17 mouse cellular contexts compared by ENCODE assay signal in genomic region chr4:48155864-48156263, GRCm38 (mm10). TPM values are rescaled to one million over a fixed set of nuclear protein-coding genes. Genes with fewer than 3 reads are reported as not detected.
DNase-seq lines count a peak whose midpoint lies in the region; ATAC-seq lines count a peak whose summit lies in the region.
"Had no signal": no experiment of that assay in that cellular context is flagged by ENCODE, and none has a peak within 500 bp of the region (broad histone marks: within the 10 kb centered on the region; RNA-seq: fewer than 3 reads in every experiment).

No protein-coding gene starts in this region.

- H3K36me3 ChIP-seq in midbrain, embryonic 13.5 days: 0 out of 2 replicates have a peak, but pooled peaks cover 5% of the 10 kb centered on the region
- H3K36me3 ChIP-seq in midbrain, embryonic 11.5 days (ENCODE audit: control insufficient read depth, insufficient read depth, low read length): no peaks in the 10 kb centered on the region
- no peaks in the 10 kb centered on the region; the same call in 1 of the 2 replicates for H3K36me3 ChIP-seq in lung, embryonic 16.5 days (ENCODE audit: control insufficient read depth, insufficient read depth, low read length)
- H3K36me3 ChIP-seq in stomach, embryonic 16.5 days (ENCODE audit: control insufficient read depth, insufficient read depth, low read length): peaks cover 6% of the 10 kb centered on the region; the same call in 1 of the 2 replicates
- H3K36me3 ChIP-seq in heart, embryonic 10.5 days: peaks cover 4% of the 10 kb centered on the region; the same call in 1 of the 2 replicates

- H3K27me3 ChIP-seq in midbrain, embryonic 13.5 days: no peaks in the 10 kb centered on the region
- H3K27me3 ChIP-seq in midbrain, embryonic 11.5 days (ENCODE audit: control insufficient read depth, insufficient read depth, low read length): no peaks in the 10 kb centered on the region
- no peaks in the 10 kb centered on the region for H3K27me3 ChIP-seq in lung, embryonic 16.5 days (ENCODE audit: control insufficient read depth, insufficient read depth, low read depth, low read length)
- no peaks in the 10 kb centered on the region for H3K27me3 ChIP-seq in stomach, embryonic 16.5 days (ENCODE audit: control insufficient read depth, insufficient read depth, low read length)
- H3K27me3 ChIP-seq in heart, embryonic 10.5 days (ENCODE audit: insufficient read depth, poor library complexity, severe bottlenecking): no peaks in the 10 kb centered on the region
- H3K27me3 ChIP-seq: limb, embryonic 15.5 days had no signal

- no peak overlapping the region for H3K9ac ChIP-seq in midbrain, embryonic 13.5 days (replicated peaks)
- H3K9ac ChIP-seq in midbrain, embryonic 11.5 days (ENCODE audit: low read length): no peak overlapping the region
- no peak overlapping the region for H3K9ac ChIP-seq in lung, embryonic 16.5 days (ENCODE audit: low read length)
- H3K9ac ChIP-seq in stomach, embryonic 16.5 days (ENCODE audit: low read length): no peak overlapping the region
- H3K9ac ChIP-seq: hindbrain, embryonic 14.5 days; limb, embryonic 15.5 days had no signal

- 67% methylated on average over 1 of the region's 1 CpGs for WGBS in midbrain, embryonic 13.5 days
- WGBS in midbrain, embryonic 11.5 days: 44% methylated on average over 1 of the region's 1 CpGs
- 56% methylated on average over 1 of the region's 1 CpGs for WGBS in lung, embryonic 16.5 days
- 58% methylated on average over 1 of the region's 1 CpGs for WGBS in stomach, embryonic 16.5 days
- WGBS in heart, embryonic 10.5 days: 79% methylated on average over 1 of the region's 1 CpGs

- no peak for DNase-seq in midbrain, embryonic 11.5 days (ENCODE audit: low spot score, missing footprints)
- DNase-seq in left cerebral cortex, postnatal 25 days (ENCODE audit: low spot score in 2 of 2): no peak
- no peak for DNase-seq in heart, embryonic 10.5 days (ENCODE audit: low spot score)
- DNase-seq in thymus, postnatal 10 days (ENCODE audit: low spot score in 2 of 2): no peak
- DNase-seq: cerebellum, adult 8-10 months; embryo, embryonic 11 days; kidney, adult 8-10 months; retina, postnatal 1 day; thymus, adult 18-20 months had no signal

- H3K4me2 ChIP-seq in midbrain, embryonic 13.5 days (replicated peaks): no peak overlapping the region
- no peak overlapping the region for H3K4me2 ChIP-seq in midbrain, embryonic 11.5 days
- no peak overlapping the region for H3K4me2 ChIP-seq in lung, embryonic 16.5 days (ENCODE audit: low read depth, low read length)
- H3K4me2 ChIP-seq in stomach, embryonic 16.5 days (ENCODE audit: low read depth, low read length): no peak overlapping the region
- H3K4me2 ChIP-seq: hindbrain, embryonic 14.5 days; limb, embryonic 15.5 days had no signal

- H3K4me1 ChIP-seq in midbrain, embryonic 13.5 days (replicated peaks): no peaks in the 10 kb centered on the region
- H3K4me1 ChIP-seq in midbrain, embryonic 11.5 days (ENCODE audit: control insufficient read depth, insufficient read depth, low read length): no peaks in the 10 kb centered on the region
- H3K4me1 ChIP-seq in lung, embryonic 16.5 days (replicated peaks; ENCODE audit: control insufficient read depth, insufficient read depth, low read length): no peaks in the 10 kb centered on the region
- 0 out of 2 replicates have a peak, but pooled peaks cover 2% of the 10 kb centered on the region for H3K4me1 ChIP-seq in stomach, embryonic 16.5 days (ENCODE audit: control insufficient read depth, insufficient read depth, low read length)
- no peaks in the 10 kb centered on the region for H3K4me1 ChIP-seq in heart, embryonic 10.5 days
- H3K4me1 ChIP-seq: limb, embryonic 15.5 days had no signal

- no peak overlapping the region for H3K27ac ChIP-seq in midbrain, embryonic 13.5 days
- H3K27ac ChIP-seq in midbrain, embryonic 11.5 days (ENCODE audit: low read depth, low read length): no peak overlapping the region
- no peak overlapping the region for H3K27ac ChIP-seq in lung, embryonic 16.5 days (ENCODE audit: low read length)
- H3K27ac ChIP-seq in stomach, embryonic 16.5 days (ENCODE audit: low read length): no peak overlapping the region
- H3K27ac ChIP-seq in heart, embryonic 10.5 days: no peak overlapping the region
- H3K27ac ChIP-seq: hindbrain, embryonic 14.5 days; limb, embryonic 15.5 days had no signal

- intact Hi-C loops in left cerebral cortex, postnatal 25 days (cut with DNase I): no loop called here

- H3K9me3 ChIP-seq in midbrain, embryonic 13.5 days: no peaks in the 10 kb centered on the region
- no peaks in the 10 kb centered on the region for H3K9me3 ChIP-seq in midbrain, embryonic 11.5 days (ENCODE audit: control insufficient read depth, low read length)
- no peaks in the 10 kb centered on the region for H3K9me3 ChIP-seq in lung, embryonic 16.5 days (ENCODE audit: control insufficient read depth, low read length)
- H3K9me3 ChIP-seq in stomach, embryonic 16.5 days (replicated peaks; ENCODE audit: control insufficient read depth, low read length): no peaks in the 10 kb centered on the region
- no peaks in the 10 kb centered on the region for H3K9me3 ChIP-seq in heart, embryonic 10.5 days
- H3K9me3 ChIP-seq: G1E; limb, embryonic 15.5 days had no signal

- 0 out of 2 replicates have a peak, but pooled peaks have one; percentile 43 for ATAC-seq in midbrain, embryonic 13.5 days
- no peak for ATAC-seq in midbrain, embryonic 11.5 days (ENCODE audit: low FRiP score)
- ATAC-seq in erythroid progenitor cell, adult 5-6 weeks (replicated peaks; ENCODE audit: low FRiP score, poor library complexity, severe bottlenecking): peak; percentile 87
- ATAC-seq in lung, embryonic 16.5 days (ENCODE audit: low read depth): peak; percentile 93
- ATAC-seq in stomach, embryonic 16.5 days (ENCODE audit: insufficient read depth, low FRiP score): peak; percentile 83
- ATAC-seq: activated CD4-positive, CD25-positive, alpha-beta regulatory T cell, adult 4 months had no signal

- no peak overlapping the region for H3K4me3 ChIP-seq in midbrain, embryonic 13.5 days (replicated peaks)
- no peak overlapping the region for H3K4me3 ChIP-seq in midbrain, embryonic 11.5 days (ENCODE audit: low read depth, low read length)
- H3K4me3 ChIP-seq in lung, embryonic 16.5 days (ENCODE audit: low read length): no peak overlapping the region
- no peak overlapping the region for H3K4me3 ChIP-seq in stomach, embryonic 16.5 days (replicated peaks; ENCODE audit: low read length)
- no peak overlapping the region for H3K4me3 ChIP-seq in heart, embryonic 10.5 days
- H3K4me3 ChIP-seq: limb, embryonic 15.5 days had no signal

RNA-seq across cellular contexts. Expression of gene Stx17, which starts 31.1 kb away (rescaled TPM):
- 20.3 and 22.0 TPM in 2 replicates for polyA plus RNA-seq in midbrain, embryonic 13.5 days (2015; fragmentation: Nextera tagmentation; extraction: Ambion mirVana)
- 23.6 and 24.7 TPM in 2 replicates for polyA plus RNA-seq in midbrain, embryonic 11.5 days (2014; fragmentation: Nextera tagmentation; extraction: Ambion mirVana)
- 24.9 and 25.2 TPM in 2 replicates for total RNA-seq in erythroid progenitor cell, adult 5-6 weeks (2015; ENCODE audit: low replicate concordance)
- 10.9 and 32.7 TPM in 2 replicates for total RNA-seq in erythroid progenitor cell, adult 5-6 weeks (2017; ENCODE audit: low replicate concordance)
- 29.2 and 33.5 TPM in 2 replicates for polyA plus RNA-seq in lung, embryonic 16.5 days (2015; fragmentation: Nextera tagmentation; extraction: Ambion mirVana)
- polyA plus RNA-seq in stomach, embryonic 16.5 days (2015; fragmentation: Nextera tagmentation; extraction: Ambion mirVana): 28.7 and 30.7 TPM in 2 replicates
- 10 to 100 TPM; 22.5 to 24.0 TPM for total RNA-seq in left cerebral cortex, postnatal 25 days (2021)
- polyA plus RNA-seq in heart, embryonic 10.5 days (2016; fragmentation: Nextera tagmentation; extraction: Ambion mirVana): 20.6 and 24.3 TPM in 2 replicates
